Mouse (Mus musculus) adipocyte (in vitro differentiated cells): Measurements from ENCODE around the gene Krtap9-5.

Source experiments
- DNase-seq: peaks from one replicate; pipeline ENCODE4 v3.0.0-alpha.2; 2016; ENCODE audit warnings: low spot score

The Krtap9-5 gene

DNA sequence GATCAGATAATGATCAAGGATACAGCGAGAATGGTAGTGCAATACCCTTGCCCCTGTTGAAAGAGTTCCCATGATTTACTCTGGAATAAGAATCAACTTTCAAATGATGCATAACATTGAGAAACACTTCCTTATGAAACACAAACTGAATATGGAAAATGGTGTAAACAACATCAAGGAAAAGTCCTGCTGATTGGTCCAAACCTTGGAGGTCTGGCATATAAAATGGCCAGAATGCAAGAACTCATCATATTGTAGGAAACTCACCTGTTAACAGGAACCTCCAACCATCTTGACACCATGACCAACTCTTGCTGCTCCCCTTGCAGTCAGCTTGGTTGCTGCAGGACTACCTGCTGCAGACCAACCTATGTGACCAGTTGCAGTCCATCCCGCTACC lies at the start of gene Krtap9-5:
Gene Krtap9-5, plus strand, starts transcription at position 301 of the 400 bp plus-strand sequence.
- no peak for DNase-seq

DNA sequence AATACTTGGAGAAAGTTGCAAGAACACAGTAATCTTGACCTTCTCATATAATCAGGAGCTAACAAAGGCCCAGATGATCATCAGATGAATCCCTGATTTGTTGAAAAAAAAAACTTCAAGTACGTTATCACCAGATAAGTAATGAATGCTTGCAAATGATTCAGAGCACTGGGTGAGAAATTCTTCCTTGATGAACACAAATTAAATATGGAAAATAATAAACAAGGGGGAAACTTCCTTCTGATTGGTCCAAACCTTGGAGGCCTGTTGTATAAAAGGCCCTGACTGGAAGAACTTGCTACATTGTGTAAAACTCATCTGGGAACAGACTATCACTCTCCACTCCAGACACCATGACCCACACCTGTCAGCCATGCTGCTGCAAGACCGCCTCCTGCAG lies 40.7 kb upstream of the Krtap9-5 start, which contains the start of gene Krtap31-1:
Gene Krtap31-1, plus strand, starts transcription at position 301 of the 400 bp plus-strand sequence.
- DNase-seq = no peak

DNA sequence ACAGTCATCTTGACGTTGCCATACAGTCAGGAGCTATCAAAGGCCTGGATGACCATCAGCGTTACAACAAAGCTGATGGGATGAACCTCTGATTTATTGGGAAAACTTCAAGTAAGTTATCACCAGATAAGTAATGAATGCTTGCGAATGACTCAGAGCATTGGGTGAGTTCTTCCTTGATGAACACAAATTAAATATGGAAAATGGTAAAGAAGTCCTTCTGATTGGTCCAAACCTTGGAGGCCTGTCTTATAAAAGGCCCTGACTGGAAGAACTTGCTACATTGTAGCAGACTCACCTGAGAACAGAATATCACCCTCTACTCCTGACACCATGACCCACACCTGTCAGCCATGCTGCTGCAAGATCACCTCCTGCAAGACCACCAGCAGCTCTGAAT lies 33.8 kb upstream of the Krtap9-5 start, which contains the start of gene Gm11565:
Gene Gm11565, plus strand, starts transcription at position 301 of the 400 bp plus-strand sequence.
- DNase-seq = no peak

DNA sequence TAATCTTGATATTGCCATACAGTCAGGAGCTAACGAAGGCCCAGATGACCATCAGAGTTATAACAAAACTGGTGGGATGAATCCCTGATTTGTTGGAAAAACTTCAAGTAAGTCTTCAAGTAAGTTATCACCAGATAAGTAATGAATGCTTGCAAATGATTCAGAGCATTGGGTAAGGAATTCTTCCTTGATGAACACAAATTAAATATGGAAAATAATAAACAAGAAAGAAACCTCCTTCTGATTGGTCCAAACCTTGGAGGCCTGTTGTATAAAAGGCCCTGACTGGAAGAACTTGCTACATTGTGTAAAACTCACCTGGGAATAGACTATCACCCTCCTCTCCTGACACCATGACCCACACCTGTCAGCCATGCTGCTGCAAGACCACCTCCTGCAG lies 12.3 kb upstream of the Krtap9-5 start, which contains the start of gene Krtap31-2:
Gene Krtap31-2, plus strand, starts transcription at position 301 of the 400 bp plus-strand sequence.
- DNase-seq = no peak

DNA sequence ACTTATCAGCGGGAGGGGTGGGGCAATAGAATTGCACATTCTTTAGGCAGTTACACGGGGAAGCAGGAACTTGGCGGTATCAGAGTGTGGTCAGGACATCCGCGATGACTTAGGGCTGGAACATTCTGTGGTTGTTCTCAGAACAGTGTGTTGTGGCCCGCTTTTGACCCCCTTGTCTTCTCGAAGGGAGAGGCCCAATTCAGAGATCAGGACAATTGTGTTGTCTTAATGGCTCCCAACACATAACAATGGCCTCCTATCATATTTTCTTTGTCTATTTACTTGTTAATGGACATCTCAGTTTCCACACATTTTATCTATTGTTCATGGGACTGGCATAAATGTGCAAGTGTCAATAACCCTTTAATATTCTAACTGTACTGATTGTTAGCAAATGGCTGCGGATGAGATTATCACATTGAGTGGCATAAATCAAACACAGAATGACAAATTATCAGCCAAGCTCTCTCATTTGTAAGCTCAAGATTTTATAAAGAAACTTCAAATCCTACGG lies 10.5 kb upstream of the Krtap9-5 start:
- DNase-seq = no peak

DNA sequence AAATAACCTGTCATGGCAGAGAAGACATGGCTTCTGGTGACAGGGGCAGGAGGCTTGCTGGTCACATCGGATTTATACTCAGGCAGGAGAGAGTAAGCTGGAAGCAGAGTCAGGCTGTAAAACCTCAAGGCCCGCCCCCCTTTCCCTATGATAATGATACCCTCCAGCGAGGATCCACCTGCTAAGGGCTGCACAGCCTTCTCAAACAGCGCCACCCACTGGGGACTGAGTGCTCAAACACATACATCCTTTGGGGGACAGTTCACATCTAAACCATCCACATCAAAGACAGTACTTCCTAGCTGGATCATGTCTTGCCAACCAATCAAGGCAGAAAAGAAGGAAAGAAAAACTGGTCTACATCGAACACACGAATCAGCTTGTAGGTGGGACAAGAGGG lies 15.9 kb downstream of the Krtap9-5 start:
- DNase-seq = no peak

DNA sequence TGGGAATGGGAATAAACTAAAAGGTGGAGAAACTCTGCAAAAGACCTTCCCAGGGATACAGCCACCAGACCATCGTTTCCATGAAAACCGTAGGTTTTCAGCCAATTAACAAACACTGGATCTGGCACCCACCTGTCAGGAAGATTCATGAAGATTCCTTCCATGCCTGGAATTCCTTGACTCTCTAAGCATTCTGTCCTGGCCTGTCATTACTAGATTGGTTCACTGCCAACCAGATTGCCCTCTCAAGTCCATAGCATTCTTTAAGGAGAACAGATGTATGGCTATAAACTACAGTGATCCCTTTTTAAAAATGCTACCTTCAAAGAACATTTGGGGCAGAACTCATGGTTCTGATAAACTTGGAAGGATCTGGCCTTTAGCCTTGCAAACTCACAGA lies 17.7 kb downstream of the Krtap9-5 start:
- no peak for DNase-seq

DNA sequence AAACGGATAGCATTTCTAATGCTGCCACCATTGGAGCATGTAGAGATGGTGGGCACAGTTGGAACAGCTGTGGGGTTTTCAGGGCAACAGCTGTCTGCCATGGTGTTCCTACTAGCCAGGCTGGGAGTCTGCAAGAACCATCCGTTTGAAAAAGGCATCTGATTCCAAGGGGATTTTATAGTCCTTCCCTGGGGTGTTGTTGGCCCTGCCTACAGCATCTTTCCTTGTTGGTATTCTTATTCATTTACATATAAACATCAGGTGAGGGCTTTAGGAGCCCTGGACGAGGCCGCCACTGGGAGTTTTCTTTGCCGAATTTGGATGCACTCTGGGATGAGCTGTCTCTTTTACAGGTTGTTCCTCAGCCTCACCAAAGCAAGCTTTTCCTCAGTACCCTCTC lies 30.7 kb downstream of the Krtap9-5 start, which contains the start of gene Krtap29-1:
Gene Krtap29-1, minus strand, starts transcription at position 101 of the 400 bp plus-strand sequence.
- no peak for DNase-seq

DNA sequence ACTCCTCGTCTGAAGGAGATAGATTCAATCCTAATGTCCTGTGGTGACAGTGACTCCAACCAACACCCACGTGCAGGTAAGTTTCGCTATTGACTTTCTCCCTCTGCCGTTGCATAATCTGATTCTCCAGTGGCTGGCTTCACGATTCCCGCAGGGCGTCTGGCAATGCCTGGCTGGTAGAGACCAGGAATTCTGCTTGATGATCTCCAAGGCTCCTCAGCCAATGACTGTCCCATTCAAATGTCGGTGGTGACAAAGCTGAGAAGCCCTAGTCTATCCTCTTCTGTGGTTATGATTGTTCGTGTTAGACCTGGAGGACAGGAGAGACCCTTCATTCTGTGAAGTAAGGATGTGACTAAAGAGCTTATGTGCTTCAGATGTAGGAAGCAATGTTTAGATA lies 34.5 kb downstream of the Krtap9-5 start:
- DNase-seq = no peak

DNA sequence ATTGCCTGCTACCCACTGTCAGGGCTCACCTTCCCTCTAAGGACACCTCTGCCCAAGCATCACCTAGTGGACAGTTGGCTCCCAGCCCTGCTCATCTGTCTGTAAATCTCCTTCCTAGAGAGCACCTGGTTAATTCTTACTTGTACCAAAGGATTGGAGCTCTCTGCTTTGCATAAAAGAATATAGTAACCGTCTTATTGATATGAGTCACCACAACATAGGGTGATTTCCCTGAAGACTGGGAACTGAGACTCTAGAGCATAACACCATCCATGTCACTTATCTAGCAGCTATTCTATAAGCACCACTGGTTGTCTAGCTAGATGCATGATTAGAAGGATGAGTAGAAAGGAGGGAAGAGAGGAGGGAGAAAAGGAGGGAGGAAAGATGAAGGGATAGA lies 35.2 kb downstream of the Krtap9-5 start:
- DNase-seq = no peak

DNA sequence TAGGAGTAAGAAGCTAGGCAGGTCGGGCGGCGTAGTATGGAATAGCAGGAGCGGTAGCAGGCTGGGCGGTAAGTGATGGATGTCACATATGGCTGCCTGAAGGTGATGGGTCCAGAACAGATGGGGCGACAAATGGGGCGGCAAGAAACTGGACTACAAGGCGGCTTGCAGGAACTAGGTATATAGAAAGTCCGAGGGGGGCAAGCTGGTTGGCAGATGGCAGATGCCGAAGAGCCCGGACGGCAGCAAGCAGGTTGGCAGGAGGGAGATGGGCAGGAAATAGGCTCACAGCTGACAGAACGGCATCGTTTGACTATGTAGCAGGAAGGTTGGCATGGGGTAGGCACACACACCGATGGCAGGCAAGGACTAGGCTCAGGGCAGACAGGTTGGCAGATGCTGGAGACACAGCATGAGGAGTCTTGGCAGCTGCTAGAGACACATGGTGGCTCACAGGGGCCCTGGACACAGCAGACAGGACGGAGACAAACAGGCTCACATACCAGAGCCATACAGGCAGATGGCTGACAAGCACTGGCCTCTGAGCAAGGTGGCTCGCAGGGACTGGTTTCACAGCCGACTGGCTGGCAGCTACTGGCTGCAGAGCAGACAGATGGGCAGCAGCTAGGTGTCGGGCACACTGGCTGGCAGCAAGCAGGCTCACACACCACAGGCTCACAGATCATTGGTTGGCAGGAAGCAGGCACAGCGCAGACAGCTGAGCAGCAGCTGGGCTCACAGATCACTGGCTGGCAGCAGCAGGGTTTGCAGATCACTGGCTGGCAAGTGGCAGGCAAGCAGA lies 37.2 kb downstream of the Krtap9-5 start:
- no peak for DNase-seq

DNA sequence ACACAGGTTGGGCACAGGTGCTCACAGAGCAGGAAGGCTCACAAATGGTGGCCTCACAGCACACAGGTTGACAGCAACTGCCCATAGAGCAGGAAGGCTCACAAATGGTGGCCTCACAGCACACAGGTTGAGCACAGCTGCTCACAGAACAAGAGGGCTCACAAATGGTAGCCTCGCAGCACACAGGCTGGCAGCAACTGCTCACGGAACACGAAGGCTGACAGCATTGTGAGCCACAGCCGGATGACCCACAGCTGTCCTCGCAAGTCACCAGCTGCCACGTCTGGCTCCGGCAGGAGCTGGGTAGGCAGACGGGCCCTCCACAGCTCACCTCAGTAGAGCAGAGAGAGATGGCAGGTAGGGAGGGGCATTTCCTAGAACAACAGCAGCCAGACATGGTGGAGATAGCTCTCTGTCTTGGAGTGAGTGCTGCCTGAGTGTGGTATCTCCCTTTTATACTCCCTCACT lies 37.9 kb downstream of the Krtap9-5 start, which contains the start of gene Krtap16-1:
Gene Krtap16-1, minus strand, starts transcription at position 418 of the 468 bp plus-strand sequence.
- DNase-seq = no peak

DNA sequence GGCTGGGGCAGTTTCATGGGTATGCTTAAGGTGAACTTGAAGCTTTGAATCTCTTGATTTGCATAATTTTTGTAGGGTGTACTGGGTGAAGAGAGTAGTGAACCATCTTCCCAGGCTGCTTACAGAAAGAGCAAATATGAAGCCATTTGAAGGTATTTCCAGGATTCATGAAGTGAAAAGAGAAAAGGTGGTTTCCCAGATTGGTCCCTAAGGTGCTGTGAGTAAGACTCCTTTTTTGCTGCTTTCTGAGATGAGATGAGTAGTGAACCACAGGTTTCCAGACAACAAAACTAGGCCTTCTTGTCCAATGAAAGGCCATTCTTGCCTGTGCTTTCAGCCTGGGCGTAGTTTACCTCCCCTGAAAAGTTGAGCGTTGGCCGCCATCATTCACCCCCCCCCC lies 40.3 kb downstream of the Krtap9-5 start:
- no peak for DNase-seq

DNA sequence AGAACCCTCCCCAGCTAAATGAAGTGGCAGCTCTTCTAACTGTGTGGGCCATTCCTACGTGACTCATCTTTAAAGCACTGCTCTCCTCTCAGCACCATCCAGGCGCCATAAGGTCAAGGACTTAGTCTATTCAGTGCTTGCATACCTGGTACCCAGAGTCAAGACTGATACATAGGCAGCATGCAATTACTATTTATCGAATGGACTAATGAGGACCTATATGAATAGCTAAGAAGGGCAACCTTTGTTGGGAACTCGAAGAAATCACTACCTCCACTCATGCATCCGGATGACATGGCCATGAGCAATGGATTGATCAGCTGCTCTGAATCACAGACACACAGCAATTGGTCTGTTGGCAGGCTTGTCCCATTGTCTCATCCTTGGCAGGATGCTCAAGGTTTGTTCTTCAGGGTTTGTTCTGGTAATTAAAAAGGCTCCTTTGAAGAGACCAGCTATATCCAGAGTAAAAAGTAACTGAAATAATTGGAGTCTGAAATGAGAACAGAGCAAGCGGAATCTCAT lies 41.7 kb downstream of the Krtap9-5 start:
- no peak for DNase-seq

DNA sequence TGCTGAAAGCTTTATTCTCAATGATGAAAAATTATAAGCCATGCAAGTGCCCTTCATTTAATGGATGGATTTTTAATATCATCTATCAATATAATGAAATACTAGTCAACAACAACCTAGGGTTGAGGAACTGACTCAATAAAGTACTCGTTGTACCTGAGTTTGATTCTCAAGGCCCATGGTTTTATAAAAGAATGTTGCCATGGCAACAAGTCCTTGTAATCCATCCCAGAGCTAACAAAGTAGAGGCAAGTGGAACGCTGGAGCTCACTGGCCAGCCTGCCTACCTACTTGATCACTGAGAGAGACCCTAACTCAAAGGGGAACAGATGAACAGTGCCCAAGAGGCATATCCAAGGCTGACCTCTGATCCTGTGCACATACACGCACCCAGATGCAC lies 42.3 kb downstream of the Krtap9-5 start:
- no peak for DNase-seq

DNA sequence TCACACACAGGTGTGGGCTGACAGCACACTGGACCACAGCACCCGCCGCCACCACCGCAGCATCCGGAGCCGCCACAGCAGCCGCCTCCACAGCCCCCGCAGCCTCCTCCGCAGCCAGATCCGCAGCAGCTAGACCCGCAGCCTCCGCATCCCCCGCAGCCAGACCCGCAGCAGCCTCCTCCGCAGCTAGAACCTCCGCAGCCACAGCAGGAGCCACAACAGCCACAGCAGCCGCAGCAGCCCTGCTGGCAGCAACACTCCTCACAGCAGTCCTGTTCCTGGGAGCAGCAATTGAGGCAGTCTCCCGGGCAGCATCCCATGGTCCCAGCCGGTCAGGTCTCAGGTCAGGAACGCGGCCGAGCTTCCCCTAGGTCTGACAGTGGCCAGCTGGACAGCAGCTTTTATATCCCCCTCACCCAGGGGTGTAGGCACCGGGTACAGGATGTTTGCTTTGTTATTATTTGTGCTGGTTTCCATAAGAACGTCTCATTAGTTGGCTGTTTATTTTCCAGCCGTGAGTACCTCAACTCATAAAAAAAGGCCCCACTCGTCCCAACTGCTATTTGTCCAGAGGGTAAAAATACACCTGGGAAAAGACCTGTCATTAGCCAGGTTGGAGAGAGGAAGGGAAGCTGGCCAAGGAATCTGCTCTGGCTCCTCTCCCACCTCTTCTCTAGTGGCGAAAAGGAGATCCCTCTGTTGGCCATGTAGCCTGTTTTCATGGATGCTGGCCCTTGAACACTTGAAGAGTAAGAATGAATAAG lies 45.5 kb downstream of the Krtap9-5 start, which contains the start of gene Krtap17-1:
Gene Krtap17-1, minus strand, starts transcription at position 375 of the 764 bp plus-strand sequence.
- DNase-seq = no peak

DNA sequence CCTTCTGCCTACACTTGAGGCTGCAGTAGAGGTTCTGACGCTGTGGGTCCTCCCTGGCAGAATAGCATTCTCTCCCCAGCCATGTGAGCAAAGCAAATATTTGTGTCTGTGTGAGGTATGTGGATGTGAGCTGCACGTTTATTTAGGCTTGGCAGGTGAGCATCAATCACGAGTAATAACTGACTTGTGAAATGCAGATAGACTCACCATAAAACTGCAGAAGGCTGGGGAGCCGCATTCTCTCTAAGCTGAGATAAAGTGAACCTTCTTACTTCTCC lies 46.0 kb downstream of the Krtap9-5 start:
- DNase-seq = no peak

DNA sequence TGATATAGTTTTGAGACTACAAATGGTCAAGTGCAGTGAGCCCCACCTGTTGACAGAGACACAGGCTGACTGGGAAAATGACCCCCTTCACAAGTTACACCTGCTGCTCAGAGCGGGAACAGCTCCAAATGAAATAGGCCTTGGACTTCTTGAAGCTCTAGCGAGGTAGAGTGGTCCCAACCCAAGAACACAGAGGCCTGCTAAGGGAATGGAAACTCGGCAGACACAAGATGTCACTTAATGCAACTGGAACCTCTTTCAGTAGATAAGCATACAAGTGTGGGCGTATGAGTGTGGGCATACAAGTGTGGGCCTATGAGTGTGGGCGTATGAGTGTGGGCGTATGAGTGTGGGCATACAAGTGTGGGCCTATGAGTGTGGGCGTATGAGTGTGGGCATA lies 50.8 kb downstream of the Krtap9-5 start:
- no peak for DNase-seq
